Mouse (Mus musculus): Measurements from ENCODE around the gene Cox4i1. TPM values are rescaled to one million over a fixed set of nuclear protein-coding genes. Genes with fewer than 3 reads are reported as not detected.
A peak's percentile ranks its signal among the peaks of the same experiment; 100 is the strongest.

Cox4i1 gene
- 1,002 and 1,092 TPM in 2 replicates for polyA plus RNA-seq (2014; fragmentation: Nextera tagmentation; extraction: Ambion mirVana)

- ATAC-seq (peak; percentile 95), DNase-seq (ENCODE audit: low spot score) (peak; percentile 96)
- peak within 1 kb of the TSS; percentile 79 for H3K27ac ChIP-seq (ENCODE audit: low read depth, low read length)
- WGBS: 0% methylated on average over 96 of the region's 105 CpGs
- H3K4me2 ChIP-seq (ENCODE audit: low read length): peak within 1 kb of the TSS; percentile 88
- no peaks in the 10 kb centered on the region for H3K27me3 ChIP-seq (replicated peaks; ENCODE audit: control insufficient read depth, insufficient read depth, low read length)
- H3K4me1 ChIP-seq (ENCODE audit: control insufficient read depth, insufficient read depth, low read length): peaks cover 18% of the 10 kb centered on the region
- peak within 1 kb of the TSS; percentile 97 for H3K9ac ChIP-seq (ENCODE audit: low read length)
- H3K4me3 ChIP-seq (ENCODE audit: low read depth, low read length): peak within 1 kb of the TSS; percentile 94
- H3K9me3 ChIP-seq (replicated peaks; ENCODE audit: control insufficient read depth, low read length): no peaks in the 10 kb centered on the region
- peaks cover 30% of the 10 kb centered on the region for H3K36me3 ChIP-seq (ENCODE audit: control insufficient read depth, insufficient read depth, low read length)
These were observed at the start of gene Cox4i1, which contains the start of gene Gm27021 for GRCm38 (mm10) chr8:120667561-120668373. TSS of gene Cox4i1 (plus strand) at chr8:120668222. TSS of gene Gm27021 (minus strand) at chr8:120668079.

- 72% methylated on average over 11 of the region's 11 CpGs for WGBS
- Histone ChIP-seq H3K27me3 (replicated peaks; ENCODE audit: control insufficient read depth, insufficient read depth, low read length) (no peaks in the 10 kb centered on the region), H3K4me1 (ENCODE audit: control insufficient read depth, insufficient read depth, low read length) (peaks cover 10% of the 10 kb centered on the region; the same call in 1 of the 2 replicates), H3K36me3 (ENCODE audit: control insufficient read depth, insufficient read depth, low read length) (no peaks in the 10 kb centered on the region), H3K4me2 (ENCODE audit: low read length) (no peak overlapping the region), H3K9me3 (replicated peaks; ENCODE audit: control insufficient read depth, low read length) (no peaks in the 10 kb centered on the region), H3K4me3 (ENCODE audit: low read depth, low read length) (no peak overlapping the region), H3K27ac (ENCODE audit: low read depth, low read length) (no peak overlapping the region), H3K9ac (ENCODE audit: low read length) (no peak overlapping the region)
- DNase-seq (ENCODE audit: low spot score) (no peak), ATAC-seq (no peak)
These were observed 48.5 kb upstream of the Cox4i1 start for GRCm38 (mm10) chr8:120619235-120620180.

- no peaks in the 10 kb centered on the region for H3K9me3 ChIP-seq (replicated peaks; ENCODE audit: control insufficient read depth, low read length)
- ATAC-seq: no peak
These were observed 47.6 kb upstream of the Cox4i1 start for GRCm38 (mm10) chr8:120620441-120620840.

GRCm38 (mm10) chr8:120622161-120622560 is 45.9 kb upstream of the Cox4i1 start:
- WGBS: 72% methylated on average over 14 of the region's 14 CpGs
- Histone ChIP-seq H3K4me2 (ENCODE audit: low read length) (no peak overlapping the region), H3K9ac (ENCODE audit: low read length) (no peak overlapping the region), H3K9me3 (replicated peaks; ENCODE audit: control insufficient read depth, low read length) (no peaks in the 10 kb centered on the region), H3K4me1 (ENCODE audit: control insufficient read depth, insufficient read depth, low read length) (peaks cover 5% of the 10 kb centered on the region; the same call in 1 of the 2 replicates), H3K27me3 (replicated peaks; ENCODE audit: control insufficient read depth, insufficient read depth, low read length) (no peaks in the 10 kb centered on the region), H3K36me3 (ENCODE audit: control insufficient read depth, insufficient read depth, low read length) (no peaks in the 10 kb centered on the region), H3K27ac (ENCODE audit: low read depth, low read length) (no peak overlapping the region), H3K4me3 (ENCODE audit: low read depth, low read length) (no peak overlapping the region)
- ATAC-seq (no peak), DNase-seq (ENCODE audit: low spot score) (no peak)

More at GRCm38 (mm10) chr8:120620441-120620840, 47.6 kb upstream of the Cox4i1 start:
- Histone ChIP-seq H3K27ac (ENCODE audit: low read depth, low read length) (no peak overlapping the region), H3K27me3 (replicated peaks; ENCODE audit: control insufficient read depth, insufficient read depth, low read length) (no peaks in the 10 kb centered on the region), H3K9ac (ENCODE audit: low read length) (no peak overlapping the region), H3K4me1 (ENCODE audit: control insufficient read depth, insufficient read depth, low read length) (peaks cover 10% of the 10 kb centered on the region; the same call in 1 of the 2 replicates), H3K4me2 (ENCODE audit: low read length) (no peak overlapping the region), H3K4me3 (ENCODE audit: low read depth, low read length) (no peak overlapping the region), H3K36me3 (ENCODE audit: control insufficient read depth, insufficient read depth, low read length) (no peaks in the 10 kb centered on the region)
- no peak for DNase-seq (ENCODE audit: low spot score)
- WGBS: 56% methylated on average over 7 of the region's 7 CpGs

- Histone ChIP-seq H3K9me3 (replicated peaks; ENCODE audit: control insufficient read depth, low read length) (no peaks in the 10 kb centered on the region), H3K4me1 (ENCODE audit: control insufficient read depth, insufficient read depth, low read length) (0 out of 2 replicates have a peak, but pooled peaks cover 3% of the 10 kb centered on the region), H3K27ac (ENCODE audit: low read depth, low read length) (no peak overlapping the region), H3K36me3 (ENCODE audit: control insufficient read depth, insufficient read depth, low read length) (no peaks in the 10 kb centered on the region), H3K9ac (ENCODE audit: low read length) (no peak overlapping the region), H3K27me3 (replicated peaks; ENCODE audit: control insufficient read depth, insufficient read depth, low read length) (no peaks in the 10 kb centered on the region), H3K4me2 (ENCODE audit: low read length) (no peak overlapping the region), H3K4me3 (ENCODE audit: low read depth, low read length) (no peak overlapping the region)
- 18% methylated on average over 2 of the region's 2 CpGs for WGBS
- DNase-seq (ENCODE audit: low spot score): no peak
- ATAC-seq: no peak
These were observed 44.4 kb upstream of the Cox4i1 start for GRCm38 (mm10) chr8:120623608-120624007.

GRCm38 (mm10) chr8:120626461-120626860 is 41.6 kb upstream of the Cox4i1 start:
- DNase-seq (ENCODE audit: low spot score): no peak
- Histone ChIP-seq H3K36me3 (ENCODE audit: control insufficient read depth, insufficient read depth, low read length) (no peaks in the 10 kb centered on the region), H3K9me3 (replicated peaks; ENCODE audit: control insufficient read depth, low read length) (no peaks in the 10 kb centered on the region), H3K27ac (ENCODE audit: low read depth, low read length) (no peak overlapping the region), H3K4me1 (ENCODE audit: control insufficient read depth, insufficient read depth, low read length) (0 out of 2 replicates have a peak, but pooled peaks cover 3% of the 10 kb centered on the region), H3K4me3 (ENCODE audit: low read depth, low read length) (no peak overlapping the region), H3K9ac (ENCODE audit: low read length) (no peak overlapping the region), H3K27me3 (replicated peaks; ENCODE audit: control insufficient read depth, insufficient read depth, low read length) (no peaks in the 10 kb centered on the region), H3K4me2 (ENCODE audit: low read length) (no peak overlapping the region)
- ATAC-seq: no peak
- 65% methylated on average over 11 of the region's 11 CpGs for WGBS

GRCm38 (mm10) chr8:120627298-120627697 is 40.7 kb upstream of the Cox4i1 start:
- H3K27me3 ChIP-seq (replicated peaks; ENCODE audit: control insufficient read depth, insufficient read depth, low read length): 0 out of 2 replicates have a peak, but pooled peaks cover 3% of the 10 kb centered on the region
- no peak overlapping the region for H3K9ac ChIP-seq (ENCODE audit: low read length)
- DNase-seq (ENCODE audit: low spot score): peak; percentile 37
- no peak overlapping the region for H3K4me2 ChIP-seq (ENCODE audit: low read length)
- no peak for ATAC-seq
- H3K4me3 ChIP-seq (ENCODE audit: low read depth, low read length): no peak overlapping the region
- WGBS: 64% methylated on average over 5 of the region's 5 CpGs
- no peaks in the 10 kb centered on the region for H3K4me1 ChIP-seq (ENCODE audit: control insufficient read depth, insufficient read depth, low read length)
- no peak overlapping the region for H3K27ac ChIP-seq (ENCODE audit: low read depth, low read length)
- H3K9me3 ChIP-seq (replicated peaks; ENCODE audit: control insufficient read depth, low read length): no peaks in the 10 kb centered on the region
- no peaks in the 10 kb centered on the region for H3K36me3 ChIP-seq (ENCODE audit: control insufficient read depth, insufficient read depth, low read length)

- no peak overlapping the region for H3K9ac ChIP-seq (ENCODE audit: low read length)
- no peak overlapping the region for H3K4me2 ChIP-seq (ENCODE audit: low read length)
- no peaks in the 10 kb centered on the region for H3K36me3 ChIP-seq (ENCODE audit: control insufficient read depth, insufficient read depth, low read length)
- H3K4me3 ChIP-seq (ENCODE audit: low read depth, low read length): no peak overlapping the region
- no peaks in the 10 kb centered on the region for H3K9me3 ChIP-seq (replicated peaks; ENCODE audit: control insufficient read depth, low read length)
- H3K27ac ChIP-seq (ENCODE audit: low read depth, low read length): no peak overlapping the region
- ATAC-seq (no peak), DNase-seq (ENCODE audit: low spot score) (no peak)
- H3K4me1 ChIP-seq (ENCODE audit: control insufficient read depth, insufficient read depth, low read length): peaks cover 4% of the 10 kb centered on the region; the same call in 1 of the 2 replicates
- 54% methylated on average over 5 of the region's 5 CpGs for WGBS
- H3K27me3 ChIP-seq (replicated peaks; ENCODE audit: control insufficient read depth, insufficient read depth, low read length): peaks cover 22% of the 10 kb centered on the region
These were observed 38.0 kb upstream of the Cox4i1 start for GRCm38 (mm10) chr8:120630031-120630430.
